Mouse (Mus musculus): ENCODE results near the gene Id3. TPM values are rescaled to one million over a fixed set of nuclear protein-coding genes. Genes with fewer than 3 reads are reported as not detected.
"Not testable (repeated sequence)": the region's sequence is repeated elsewhere in the genome, so short reads cannot be mapped to it uniquely, and the experiment has no call there.

Gene Id3
- polyA plus RNA-seq, 1 experiment: 780 TPM

- H3K79me3 ChIP-seq (ENCODE audit: low read depth): no peaks in the 10 kb centered on the region
- no peaks in the 10 kb centered on the region for H3K27me3 ChIP-seq (ENCODE audit: control insufficient read depth, insufficient read depth, insufficient read length)
- H3ac ChIP-seq (ENCODE audit: control insufficient read depth, insufficient read length, low read depth): no peak overlapping the region
- no peak overlapping the region for H3K4me3 ChIP-seq (ENCODE audit: insufficient read depth, poor library complexity, severe bottlenecking)
- TF ChIP-seq CTCF (IDR thresholded peaks at IDR 0.05; ENCODE audit: control insufficient read depth, insufficient read depth, insufficient read length): no peak
- no peak for TF ChIP-seq MYOG (IDR thresholded peaks at IDR 0.05; ENCODE audit: control insufficient read depth, extremely low read depth, insufficient read length)
- no peak for TF ChIP-seq MAX (IDR thresholded peaks at IDR 0.05)
- no peaks in the 10 kb centered on the region for H3K36me3 ChIP-seq (ENCODE audit: control insufficient read depth, insufficient read depth)
- H3K79me2 ChIP-seq (ENCODE audit: control insufficient read depth, insufficient read depth): no peaks in the 10 kb centered on the region
Observed at GRCm38 (mm10) chr4:136100396-136101070, 42.8 kb upstream of the Id3 start.

GRCm38 (mm10) chr4:136101753-136102152 is 41.5 kb upstream of the Id3 start:
- H3K27me3 ChIP-seq (ENCODE audit: control insufficient read depth, insufficient read depth, insufficient read length); H3ac ChIP-seq (ENCODE audit: control insufficient read depth, insufficient read length, low read depth); H3K79me3 ChIP-seq (ENCODE audit: low read depth); H3K4me3 ChIP-seq (ENCODE audit: insufficient read depth, poor library complexity, severe bottlenecking); H3K79me2 ChIP-seq (ENCODE audit: control insufficient read depth, insufficient read depth); H3K36me3 ChIP-seq (ENCODE audit: control insufficient read depth, insufficient read depth): not testable (repeated sequence)

GRCm38 (mm10) chr4:136104590-136105337 is 38.5 kb upstream of the Id3 start:
- Histone ChIP-seq H3K27me3 (ENCODE audit: control insufficient read depth, insufficient read depth, insufficient read length) (no peaks in the 10 kb centered on the region), H3K36me3 (ENCODE audit: control insufficient read depth, insufficient read depth) (no peaks in the 10 kb centered on the region), H3K79me3 (ENCODE audit: low read depth) (no peaks in the 10 kb centered on the region), H3K79me2 (ENCODE audit: control insufficient read depth, insufficient read depth) (no peaks in the 10 kb centered on the region), H3ac (ENCODE audit: control insufficient read depth, insufficient read length, low read depth) (no peak overlapping the region), H3K4me3 (ENCODE audit: insufficient read depth, poor library complexity, severe bottlenecking) (no peak overlapping the region)
- TF ChIP-seq MYOG (IDR thresholded peaks at IDR 0.05; ENCODE audit: control insufficient read depth, extremely low read depth, insufficient read length) (no peak), MAX (IDR thresholded peaks at IDR 0.05) (no peak), MYOD1 (IDR thresholded peaks at IDR 0.05; ENCODE audit: control insufficient read depth, insufficient read length, low read depth) (no peak), CTCF (IDR thresholded peaks at IDR 0.05; ENCODE audit: control insufficient read depth, insufficient read depth, insufficient read length) (no peak), FOSL1 (IDR thresholded peaks at IDR 0.05; ENCODE audit: insufficient read depth, low read length, poor library complexity, severe bottlenecking) (no peak), CEBPB (IDR thresholded peaks at IDR 0.05; ENCODE audit: low read depth) (no peak), USF1 (IDR thresholded peaks at IDR 0.05; ENCODE audit: low read depth) (no peak)

- H3K4me3 ChIP-seq (ENCODE audit: insufficient read depth, poor library complexity, severe bottlenecking): no peak overlapping the region
- no peaks in the 10 kb centered on the region for H3K27me3 ChIP-seq (ENCODE audit: control insufficient read depth, insufficient read depth, insufficient read length)
- H3ac ChIP-seq (ENCODE audit: control insufficient read depth, insufficient read length, low read depth): no peak overlapping the region
- TF ChIP-seq CEBPB (IDR thresholded peaks at IDR 0.05; ENCODE audit: low read depth): no peak
- TF ChIP-seq CTCF (IDR thresholded peaks at IDR 0.05; ENCODE audit: control insufficient read depth, insufficient read depth, insufficient read length): no peak
- TF ChIP-seq MAX (IDR thresholded peaks at IDR 0.05): no peak
- no peak for TF ChIP-seq USF1 (IDR thresholded peaks at IDR 0.05; ENCODE audit: low read depth)
- TF ChIP-seq MYOD1 (IDR thresholded peaks at IDR 0.05; ENCODE audit: control insufficient read depth, insufficient read length, low read depth): no peak
- no peak for TF ChIP-seq MYOG (IDR thresholded peaks at IDR 0.05; ENCODE audit: control insufficient read depth, extremely low read depth, insufficient read length)
- no peak for TF ChIP-seq FOSL1 (IDR thresholded peaks at IDR 0.05; ENCODE audit: insufficient read depth, low read length, poor library complexity, severe bottlenecking)
- H3K79me3 ChIP-seq (ENCODE audit: low read depth): no peaks in the 10 kb centered on the region
- H3K36me3 ChIP-seq (ENCODE audit: control insufficient read depth, insufficient read depth): no peaks in the 10 kb centered on the region
- no peaks in the 10 kb centered on the region for H3K79me2 ChIP-seq (ENCODE audit: control insufficient read depth, insufficient read depth)
Observed at GRCm38 (mm10) chr4:136106880-136107301, 36.4 kb upstream of the Id3 start.

- no peak overlapping the region for H3ac ChIP-seq (ENCODE audit: control insufficient read depth, insufficient read length, low read depth)
- TF ChIP-seq CTCF (IDR thresholded peaks at IDR 0.05; ENCODE audit: control insufficient read depth, insufficient read depth, insufficient read length) (no peak), USF1 (IDR thresholded peaks at IDR 0.05; ENCODE audit: low read depth) (no peak), MYOD1 (IDR thresholded peaks at IDR 0.05; ENCODE audit: control insufficient read depth, insufficient read length, low read depth) (no peak), MYOG (IDR thresholded peaks at IDR 0.05; ENCODE audit: control insufficient read depth, extremely low read depth, insufficient read length) (no peak), CEBPB (IDR thresholded peaks at IDR 0.05; ENCODE audit: low read depth) (no peak), MAX (IDR thresholded peaks at IDR 0.05) (no peak), FOSL1 (IDR thresholded peaks at IDR 0.05; ENCODE audit: insufficient read depth, low read length, poor library complexity, severe bottlenecking) (no peak)
- H3K79me3 ChIP-seq (ENCODE audit: low read depth): no peaks in the 10 kb centered on the region
- no peaks in the 10 kb centered on the region for H3K36me3 ChIP-seq (ENCODE audit: control insufficient read depth, insufficient read depth)
- H3K27me3 ChIP-seq (ENCODE audit: control insufficient read depth, insufficient read depth, insufficient read length): no peaks in the 10 kb centered on the region
- H3K79me2 ChIP-seq (ENCODE audit: control insufficient read depth, insufficient read depth): no peaks in the 10 kb centered on the region
- H3K4me3 ChIP-seq (ENCODE audit: insufficient read depth, poor library complexity, severe bottlenecking): no peak overlapping the region
Observed at GRCm38 (mm10) chr4:136109153-136109552, 34.1 kb upstream of the Id3 start.
